Mouse (Mus musculus) stomach, postnatal 0 days (tissue): Measurements from ENCODE around the gene Paqr7. TPM values are rescaled to one million over a fixed set of nuclear protein-coding genes. Genes with fewer than 3 reads are reported as not detected.

ENCODE experiments used
- ATAC-seq: fragments of 200-750 bp; cut with Nextera tagmentation; 2 replicates; pipeline ENCODE4 v1.8.0; 2017; ENCODE audit not compliant: low FRiP score, low TSS enrichment
- DNase-seq: peaks from one replicate; pipeline ENCODE4 v3.0.0-alpha.2; 2016; ENCODE audit warnings: low spot score
- H3K27ac ChIP-seq: fragments of 300-500 bp; sonication (generic); replicated peaks from 2 replicates; pipeline ENCODE4 v1.5.1; 2014; ENCODE audit warnings: mild to moderate bottlenecking, control low read depth
- H3K27me3 ChIP-seq: fragments of 300-500 bp; sonication (generic); 2 replicates; pipeline ENCODE4 v1.6.1; 2014; ENCODE audit warnings: low read length; ENCODE audit not compliant: control insufficient read depth, insufficient read depth
- H3K36me3 ChIP-seq: fragments of 300-500 bp; sonication (generic); 2 replicates; pipeline ENCODE4 v1.6.1; 2014; ENCODE audit warnings: low read length, mixed read lengths; ENCODE audit not compliant: control insufficient read depth, insufficient read depth
- H3K4me1 ChIP-seq: fragments of 300-500 bp; sonication (generic); replicated peaks from 2 replicates; pipeline ENCODE4 v1.6.1; 2014; ENCODE audit warnings: antibody characterized with exemption; ENCODE audit not compliant: control insufficient read depth, insufficient read depth
- H3K4me2 ChIP-seq: fragments of 300-500 bp; sonication (generic); replicated peaks from 2 replicates; pipeline ENCODE4 v1.6.1; 2014; ENCODE audit warnings: low read depth, mild to moderate bottlenecking, control low read depth, moderate library complexity
- H3K4me3 ChIP-seq: fragments of 300-500 bp; sonication (generic); 2 replicates; pipeline ENCODE4 v1.5.1; 2014; ENCODE audit warnings: low read depth, low read length, control low read depth
- H3K9ac ChIP-seq: fragments of 300-500 bp; sonication (generic); 2 replicates; pipeline ENCODE4 v1.6.1; 2014; ENCODE audit warnings: mild to moderate bottlenecking, low read length, control low read depth, mixed read lengths
- H3K9me3 ChIP-seq: fragments of 300-500 bp; sonication (generic); 2 replicates; pipeline ENCODE4 v1.6.1; 2016; ENCODE audit warnings: low read length; ENCODE audit not compliant: control insufficient read depth
- CTCF ChIP-seq: IDR thresholded peaks from 2 replicates; pipeline ENCODE4 v1.5.1; 2016; ENCODE audit warnings: antibody characterized with exemption, low read depth, mild to moderate bottlenecking, moderate library complexity
- EP300 ChIP-seq: optimal IDR thresholded peaks from 2 replicates; pipeline ENCODE3; 2016; ENCODE audit warnings: antibody characterized with exemption
- WGBS: fragments of 180-500 bp; shearing (Covaris S2); extraction: QIAGEN DNeasy Blood & Tissue Kit; methylation state at CpG from one replicate; pipeline ENCODE4 v1.1.7; 2014; 5-methylcytosine and 5-hydroxymethylcytosine counted together
- polyA plus RNA-seq: library from polyadenylated mRNA; unstranded; fragments of >200 nt; fragmentation: Nextera tagmentation; extraction: Ambion mirVana; gene quantifications from 2 replicates; pipeline ENCODE4 v1.2.1, GENCODE M21; 2015

The Paqr7 gene
- polyA plus RNA-seq, 1 experiment from 2014 or later, result 51.8 TPM

GRCm38 (mm10) chr4:134532928-134533327, 36.4 kb downstream of the Paqr7 start:
- no peaks in the 10 kb centered on the region for H3K4me1 ChIP-seq
- no peak overlapping the region for H3K9ac ChIP-seq
- H3K4me2 ChIP-seq, result no peak overlapping the region
- WGBS, result 62% methylated on average over 4 of the region's 4 CpGs
- DNase-seq (no peak), ATAC-seq (no peak)
- H3K9me3 ChIP-seq, result no peaks in the 10 kb centered on the region
- no peak overlapping the region for H3K4me3 ChIP-seq
- H3K36me3 ChIP-seq, result peaks cover 15% of the 10 kb centered on the region
- no peak overlapping the region for H3K27ac ChIP-seq
- no peaks in the 10 kb centered on the region for H3K27me3 ChIP-seq
- TF ChIP-seq CTCF (no peak), EP300 (no peak)

GRCm38 (mm10) chr4:134533421-134533820, 36.9 kb downstream of the Paqr7 start:
- TF ChIP-seq EP300 (no peak), CTCF (no peak)
- H3K9me3 ChIP-seq, result no peaks in the 10 kb centered on the region
- H3K4me2 ChIP-seq, result no peak overlapping the region; the same call in 1 of the 2 replicates
- H3K9ac ChIP-seq, result no peak overlapping the region
- no peaks in the 10 kb centered on the region for H3K4me1 ChIP-seq
- H3K36me3 ChIP-seq, result peaks cover 12% of the 10 kb centered on the region
- H3K27ac ChIP-seq, result no peak overlapping the region
- WGBS, result 74% methylated on average over 4 of the region's 4 CpGs
- ATAC-seq, result no peak
- DNase-seq, result no peak
- H3K27me3 ChIP-seq, result no peaks in the 10 kb centered on the region
- H3K4me3 ChIP-seq, result no peak overlapping the region

DNA sequence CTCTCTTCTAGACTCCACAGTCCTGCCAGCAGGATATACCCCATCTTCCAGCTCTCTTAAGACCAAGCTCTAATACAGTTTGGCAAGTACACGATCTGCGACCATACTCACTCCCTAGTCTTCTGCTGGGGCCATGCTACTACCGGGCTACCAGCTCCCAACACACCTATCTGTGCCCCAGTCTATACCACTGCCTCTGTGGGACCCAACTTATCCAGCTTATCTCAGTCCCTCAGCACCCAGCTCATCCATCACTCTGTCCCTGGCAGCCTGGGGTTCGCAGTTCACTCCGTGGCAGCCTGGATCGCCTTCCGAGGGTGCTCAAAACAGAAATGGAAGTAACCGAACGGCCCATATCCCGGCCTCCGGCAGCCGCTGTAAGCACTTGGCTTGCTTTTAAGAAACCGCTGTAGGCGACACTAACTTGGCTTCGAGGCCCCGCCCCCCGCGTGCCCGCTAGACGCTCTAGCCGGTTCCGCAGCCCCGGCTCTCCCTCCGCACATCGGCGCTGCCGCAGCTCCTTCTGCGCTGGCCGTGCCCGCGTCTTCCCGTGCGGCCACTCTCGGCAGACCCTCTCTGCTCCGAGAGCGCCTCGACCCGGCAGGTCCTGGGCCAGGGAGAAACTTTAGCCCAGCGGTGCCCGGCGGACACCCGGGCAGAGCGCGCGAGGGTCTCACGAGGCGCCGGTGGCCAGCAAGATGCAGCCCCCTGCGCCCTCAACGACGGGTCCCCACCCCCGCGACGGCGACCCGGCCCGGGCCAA, 37.8 kb downstream of the Paqr7 start:
- under 1% methylated on average over 50 of the region's 57 CpGs for WGBS
- Histone ChIP-seq H3K27ac (peak overlapping the region; percentile 92), H3K4me2 (peak overlapping the region; percentile 99), H3K9ac (peak overlapping the region; percentile 88), H3K4me1 (no peaks in the 10 kb centered on the region), H3K36me3 (peaks cover 6% of the 10 kb centered on the region; the same call in 1 of the 2 replicates), H3K27me3 (no peaks in the 10 kb centered on the region), H3K9me3 (no peaks in the 10 kb centered on the region), H3K4me3 (peak overlapping the region; percentile 81)
- TF ChIP-seq EP300 (no peak), CTCF (no peak; the same call in 1 of the 2 replicates)
- ATAC-seq (peak; percentile 1; the same call in 1 of the 2 replicates), DNase-seq (peak; percentile 81)

DNA sequence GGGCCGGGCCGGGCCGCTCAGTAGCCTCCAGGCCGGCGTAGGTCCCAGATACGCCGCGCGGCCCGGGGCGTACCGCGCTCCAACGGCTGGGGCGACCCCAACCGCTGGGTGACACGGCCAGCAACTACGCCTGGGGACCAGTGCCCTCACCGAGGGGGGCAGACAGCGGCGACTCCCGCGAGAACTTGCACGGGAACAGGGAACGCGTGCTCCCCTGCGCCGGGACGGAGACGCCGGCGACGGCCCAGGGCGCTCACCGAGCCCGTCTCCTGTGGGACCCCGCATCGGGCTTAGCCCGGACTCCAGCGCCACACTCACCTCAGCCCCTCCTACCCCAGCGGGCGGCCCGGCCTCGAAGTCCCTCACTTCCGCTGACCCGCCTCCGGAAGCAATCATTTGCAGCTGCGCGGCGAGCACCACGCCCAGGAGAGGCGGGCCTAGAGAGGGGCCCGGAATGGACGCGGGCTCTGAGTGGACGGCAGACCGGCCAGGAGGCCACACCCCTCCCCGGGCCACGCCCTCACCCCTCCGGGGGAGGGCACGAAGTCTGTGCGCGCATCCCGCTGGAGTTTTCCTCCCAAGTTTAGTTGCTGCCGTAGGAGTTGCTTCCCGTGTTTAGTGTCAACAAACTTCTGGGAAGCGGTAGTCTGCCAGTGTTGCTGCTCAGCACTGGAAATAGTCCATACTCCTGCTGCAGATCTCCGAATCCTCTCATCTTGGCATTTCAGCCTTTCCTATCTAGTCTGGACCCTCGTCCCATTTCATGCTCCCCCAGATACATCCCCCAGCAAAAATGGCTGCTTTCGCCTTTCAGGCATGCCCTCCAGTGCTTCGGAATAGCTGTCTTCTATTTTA, 38.7 kb downstream of the Paqr7 start, which contains the start of gene Mtfr1l:
Gene Mtfr1l (minus strand): TSS at position 456 of the 855 bp plus-strand sequence.
- Histone ChIP-seq H3K9ac (peak within 1 kb of the TSS; percentile 88), H3K4me3 (peak within 1 kb of the TSS; percentile 81), H3K36me3 (peaks cover 6% of the 10 kb centered on the region; the same call in 1 of the 2 replicates), H3K4me1 (no peaks in the 10 kb centered on the region), H3K27ac (peak within 1 kb of the TSS; percentile 92), H3K4me2 (peak within 1 kb of the TSS; percentile 99), H3K9me3 (no peaks in the 10 kb centered on the region), H3K27me3 (no peaks in the 10 kb centered on the region)
- DNase-seq, result peak; percentile 99
- ATAC-seq, result peak; percentile 97
- under 1% methylated on average over 65 of the region's 71 CpGs for WGBS
- no peak; the same call in 1 of the 2 replicates for TF ChIP-seq CTCF
- no peak for TF ChIP-seq EP300

GRCm38 (mm10) chr4:134535787-134536151, 39.3 kb downstream of the Paqr7 start:
- DNase-seq, result peak; percentile 46
- Histone ChIP-seq H3K4me1 (no peaks in the 10 kb centered on the region), H3K9me3 (no peaks in the 10 kb centered on the region), H3K27me3 (no peaks in the 10 kb centered on the region), H3K4me2 (peak overlapping the region; percentile 99), H3K27ac (peak overlapping the region; percentile 92), H3K9ac (peak overlapping the region; percentile 88), H3K4me3 (peak overlapping the region; percentile 81), H3K36me3 (peaks cover 6% of the 10 kb centered on the region)
- TF ChIP-seq CTCF, result no peak
- TF ChIP-seq EP300, result no peak
- WGBS, result 1% methylated on average over 8 of the region's 8 CpGs
- peak; percentile 6; the same call in 1 of the 2 replicates for ATAC-seq
